Mouse (Mus musculus) gastrocnemius, postnatal 4 days (tissue): ENCODE measurements around the gene Atg2a. TPM values are rescaled to one million over a fixed set of nuclear protein-coding genes. Genes with fewer than 3 reads are reported as not detected.

ENCODE experiments used
- microRNA-seq: library from miRNA; unstranded; fragments of <30 nt; microRNA quantifications from one replicate; pipeline ENCODE4 v1.2.0, GENCODE M21; 2021
- total RNA-seq, 2 experiments: library from RNA; stranded (reverse); gene quantifications; 2 replicates each; pipeline ENCODE4 v1.2.3; 2021

Gene Atg2a
- total RNA-seq, 2 experiments from 2014 or later: 15.5 to 16.7 TPM

Small RNAs within 50 kb of the gene (microRNA-seq; reads per million reads assigned to microRNA genes)
- gene Mir192 (17.6 reads per million, percentile 33 among the genes with 10 or more reads in this experiment), gene Mir194-2 (17.1 reads per million, percentile 32 among the genes with 10 or more reads in this experiment)

Other genes starting within 250 kb of the Atg2a start
- 10 to 100 TPM; 70.9 to 79.6 TPM for gene Capn1, start 225.8 kb upstream of the Atg2a start, total RNA-seq
- 10 to 100 TPM; 28.9 to 30.7 TPM for gene Syvn1, start 195.1 kb upstream of the Atg2a start, total RNA-seq
- 10 to 100 TPM; 45.0 to 46.2 TPM for gene Mrpl49, start 183.9 kb upstream of the Atg2a start, total RNA-seq
- gene Fau, start 183.8 kb upstream of the Atg2a start, total RNA-seq: 1,000 to 10,000 TPM in 1 of 2 experiments, 100 to 1,000 TPM in 1; 949 to 1,029 TPM
- gene Znhit2, start 180.5 kb upstream of the Atg2a start, total RNA-seq: 10 to 100 TPM; 13.2 to 13.4 TPM
- gene Tm7sf2, start 173.3 kb upstream of the Atg2a start, total RNA-seq: 10 to 100 TPM in 1 of 2 experiments, 1 to 10 TPM in 1; 9.9 to 14.7 TPM
- gene Vps51, start 164.4 kb upstream of the Atg2a start, total RNA-seq: 10 to 100 TPM; 35.4 to 37.7 TPM
- gene Tmem262, start 161.6 kb upstream of the Atg2a start, total RNA-seq: not detected
- under 1 TPM in 1 of 2 experiments, not detected in 1; 0.52 TPM for gene Gm28374, start 159.4 kb upstream of the Atg2a start, total RNA-seq
- 10 to 100 TPM; 28.5 to 34.6 TPM for gene Zfpl1, start 156.7 kb upstream of the Atg2a start, total RNA-seq
- gene Cdca5, start 156.7 kb upstream of the Atg2a start, total RNA-seq: 1 to 10 TPM; 7.7 to 8.1 TPM
- gene AC131692.1, start 147.2 kb upstream of the Atg2a start, total RNA-seq: under 1 TPM in 1 of 2 experiments, not detected in 1; 0.54 TPM
- under 1 TPM; 0.27 to 0.44 TPM for gene Naaladl1, start 135.9 kb upstream of the Atg2a start, total RNA-seq
- gene Sac3d1, start 123.0 kb upstream of the Atg2a start, total RNA-seq: 10 to 100 TPM; 14.8 to 16.2 TPM
- gene Snx15, start 113.4 kb upstream of the Atg2a start, total RNA-seq: 10 to 100 TPM; 16.2 to 17.1 TPM
- gene Batf2, start 100.7 kb upstream of the Atg2a start, total RNA-seq: under 1 TPM; 0.26 to 0.42 TPM
- 10 to 100 TPM; 60.2 to 61.7 TPM for gene Arl2, start 100.1 kb upstream of the Atg2a start, total RNA-seq
- gene Majin, start 57.3 kb upstream of the Atg2a start, total RNA-seq: not detected
- not detected for gene Gpha2, start 15.3 kb upstream of the Atg2a start, total RNA-seq
- 10 to 100 TPM; 26.2 to 26.4 TPM for gene Ppp2r5b, start 5.8 kb upstream of the Atg2a start, total RNA-seq
- gene Ehd1, start 35.1 kb downstream of the Atg2a start, total RNA-seq: 10 to 100 TPM; 91.3 to 93.9 TPM
- gene Cdc42bpg, start 64.8 kb downstream of the Atg2a start, total RNA-seq: 1 to 10 TPM; 6.9 to 7.7 TPM
- gene Men1, start 93.3 kb downstream of the Atg2a start, total RNA-seq: 10 to 100 TPM; 23.6 to 24.5 TPM
- 10 to 100 TPM; 18.4 to 21.4 TPM for gene Map4k2, start 99.5 kb downstream of the Atg2a start, total RNA-seq
- 100 to 1,000 TPM; 150 to 183 TPM for gene Sf1, start 122.0 kb downstream of the Atg2a start, total RNA-seq
- gene Pygm, start 142.7 kb downstream of the Atg2a start, total RNA-seq: 1,000 to 10,000 TPM; 2,079 to 2,155 TPM
- 10 to 100 TPM; 37.4 to 40.2 TPM for gene Rasgrp2, start 157.7 kb downstream of the Atg2a start, total RNA-seq
- gene Nrxn2, start 177.1 kb downstream of the Atg2a start, total RNA-seq: 1 to 10 TPM; 3.4 to 3.7 TPM